Mouse (Mus musculus): Measurements from ENCODE around the gene Card14. TPM values are rescaled to one million over a fixed set of nuclear protein-coding genes. Genes with fewer than 3 reads are reported as not detected.
"Not testable (repeated sequence)": the region's sequence is repeated elsewhere in the genome, so short reads cannot be mapped to it uniquely, and the experiment has no call there.

The Card14 gene
- total RNA-seq, 2 experiments from 2014 or later, result 0.33 to 0.54 TPM

GRCm38 (mm10) chr11:119381631-119382337, 74.2 kb downstream of the Card14 start:
- intact Hi-C loops (cut with DNase I), result no loop called here
- Histone ChIP-seq H3K27ac (no peak overlapping the region), H3K4me3 (no peak overlapping the region)
- no peak for TF ChIP-seq CTCF (IDR thresholded peaks at IDR 0.05)
- DNase-seq, result no peak

- no peak for TF ChIP-seq CTCF (IDR thresholded peaks at IDR 0.05)
- no peak for DNase-seq
- intact Hi-C loops (cut with DNase I), result no loop called here
- H3K27ac ChIP-seq, result no peak overlapping the region
- no peak overlapping the region for H3K4me3 ChIP-seq
Observed at GRCm38 (mm10) chr11:119382338-119382850, 74.8 kb downstream of the Card14 start.

GRCm38 (mm10) chr11:119384904-119385303, 77.3 kb downstream of the Card14 start:
- no peak for TF ChIP-seq CTCF (IDR thresholded peaks at IDR 0.05)
- intact Hi-C loops (cut with DNase I), result no loop called here
- DNase-seq, result no peak
- no peak overlapping the region for H3K27ac ChIP-seq
- no peak overlapping the region for H3K4me3 ChIP-seq

GRCm38 (mm10) chr11:119386306-119386705, 78.7 kb downstream of the Card14 start:
- intact Hi-C loops (cut with DNase I), result no loop called here

GRCm38 (mm10) chr11:119387273-119387672, 79.7 kb downstream of the Card14 start:
- DNase-seq; intact Hi-C loops (cut with DNase I); H3K4me3 ChIP-seq; H3K27ac ChIP-seq: not testable (repeated sequence)

More at GRCm38 (mm10) chr11:119386306-119386705, 78.7 kb downstream of the Card14 start:
- no peak overlapping the region for H3K27ac ChIP-seq
- no peak for TF ChIP-seq CTCF (IDR thresholded peaks at IDR 0.05)
- DNase-seq, result no peak
- no peak overlapping the region for H3K4me3 ChIP-seq

GRCm38 (mm10) chr11:119389851-119390270, 82.3 kb downstream of the Card14 start:
- Histone ChIP-seq H3K27ac (peak overlapping the region; percentile 99), H3K4me3 (peak overlapping the region; percentile 98)
- TF ChIP-seq CTCF (IDR thresholded peaks at IDR 0.05), result peak; percentile 50
- peak; percentile 93 for DNase-seq
- intact Hi-C loops (cut with DNase I), result loop anchor here (2.0 kb wide), 2 partner anchors 35 to 41 kb away; partner anchors contain the start of genes Sgsh and Slc26a11

- TF ChIP-seq CTCF (IDR thresholded peaks at IDR 0.05), result no peak
- intact Hi-C loops (cut with DNase I), result loop anchor here (2.0 kb wide), 2 partner anchors 36 to 40 kb away; partner anchors contain the start of genes Sgsh and Slc26a11
- Histone ChIP-seq H3K27ac (peak overlapping the region; percentile 99), H3K4me3 (peak overlapping the region; percentile 98)
- peak; percentile 85 for DNase-seq
Observed at GRCm38 (mm10) chr11:119390271-119391231, 83.0 kb downstream of the Card14 start.

- peak overlapping the region; percentile 99 for H3K27ac ChIP-seq
- no peak for TF ChIP-seq CTCF (IDR thresholded peaks at IDR 0.05)
- intact Hi-C loops (cut with DNase I), result loop anchor here (2.0 kb wide), 2 partner anchors 37 to 39 kb away; partner anchors contain the start of genes Sgsh and Slc26a11
- DNase-seq, result no peak
- H3K4me3 ChIP-seq, result peak overlapping the region; percentile 98
Observed at GRCm38 (mm10) chr11:119391386-119392000, 83.9 kb downstream of the Card14 start.

- Histone ChIP-seq H3K4me3 (peak overlapping the region; percentile 98), H3K27ac (peak overlapping the region; percentile 99)
- peak; percentile 68 for DNase-seq
- no peak for TF ChIP-seq CTCF (IDR thresholded peaks at IDR 0.05)
- intact Hi-C loops (cut with DNase I), result no loop called here
Observed at GRCm38 (mm10) chr11:119392001-119392614, 84.5 kb downstream of the Card14 start.

- Histone ChIP-seq H3K27ac (peak within 1 kb of the TSS; percentile 99), H3K4me3 (peak within 1 kb of the TSS; percentile 98)
- peak; percentile 40 for TF ChIP-seq CTCF (IDR thresholded peaks at IDR 0.05)
- intact Hi-C loops (cut with DNase I), result no loop called here
- DNase-seq, result peak; percentile 65
Observed at GRCm38 (mm10) chr11:119392800-119393482, 85.4 kb downstream of the Card14 start, which contains the start of gene Rnf213. Gene Rnf213 (plus strand): TSS chr11:119393100.

- Histone ChIP-seq H3K4me3 (peak overlapping the region; percentile 98), H3K27ac (peak overlapping the region; percentile 99)
- TF ChIP-seq CTCF (IDR thresholded peaks at IDR 0.05), result no peak
- DNase-seq, result peak; percentile 35
- intact Hi-C loops (cut with DNase I), result no loop called here
Observed at GRCm38 (mm10) chr11:119393483-119393804, 85.9 kb downstream of the Card14 start.

All from gastrocnemius, adult 2 months (tissue).